ENCODE assay signal across 16 mouse cellular contexts in genomic region chr13:113022467-113022866, GRCm38 (mm10). TPM values are rescaled to one million over a fixed set of nuclear protein-coding genes. Genes with fewer than 3 reads are reported as not detected.
"Had no signal": no experiment of that assay in that cellular context is flagged by ENCODE, and none has a peak within 500 bp of the region (broad histone marks: within the 10 kb centered on the region; RNA-seq: fewer than 3 reads in every experiment).

No protein-coding gene starts in this region.

- H3K4me2 ChIP-seq: kidney, embryonic 15.5 days; limb, embryonic 15.5 days; midbrain, embryonic 12.5 days; neural tube, embryonic 15.5 days had no signal

- DNase-seq: kidney, adult 2 months; kidney, postnatal 14 days; lung, postnatal 10 days; right cerebral cortex, adult 18-20 months; right cerebral cortex, postnatal 25 days; thymus, postnatal 4 days had no signal

- H3K4me1 ChIP-seq: limb, embryonic 15.5 days; midbrain, embryonic 12.5 days; neural tube, embryonic 15.5 days had no signal

- H3K36me3 ChIP-seq: kidney, embryonic 15.5 days; limb, embryonic 15.5 days; midbrain, embryonic 12.5 days; neural tube, embryonic 15.5 days had no signal

- H3K27me3 ChIP-seq: limb, embryonic 15.5 days; neural tube, embryonic 15.5 days had no signal

- H3K4me3 ChIP-seq: kidney, embryonic 15.5 days; limb, embryonic 15.5 days; midbrain, embryonic 12.5 days; myocyte; neural tube, embryonic 15.5 days had no signal

- H3K9ac ChIP-seq: kidney, embryonic 15.5 days; limb, embryonic 15.5 days; liver, embryonic 14.5 days; midbrain, embryonic 12.5 days; neural tube, embryonic 15.5 days had no signal

- H3K9me3 ChIP-seq: kidney, embryonic 15.5 days; limb, embryonic 15.5 days; midbrain, embryonic 12.5 days; neural tube, embryonic 15.5 days had no signal

- H3K27ac ChIP-seq: kidney, embryonic 15.5 days; limb, embryonic 15.5 days; liver, embryonic 14.5 days; midbrain, embryonic 12.5 days; neural tube, embryonic 15.5 days; stomach, postnatal 0 days had no signal

RNA-seq across cellular contexts. Expression of gene Cdc20b, which starts 12.4 kb away (rescaled TPM):
- polyA plus RNA-seq: kidney, adult 2 months; kidney, embryonic 15.5 days; limb, embryonic 11.5 days; limb, embryonic 15.5 days; myocyte; neural tube, embryonic 11.5 days; neural tube, embryonic 15.5 days; stomach, postnatal 0 days had no signal

RNA-seq across cellular contexts. Expression of gene Mcidas, which starts 28.8 kb away (rescaled TPM):
- polyA plus RNA-seq: kidney, adult 2 months; kidney, embryonic 15.5 days; large intestine, adult 2 months; limb, embryonic 11.5 days; limb, embryonic 15.5 days; liver, embryonic 14.5 days; myocyte; neural tube, embryonic 11.5 days had no signal
